Mouse (Mus musculus): ENCODE measurements around the gene Ngly1. TPM values are rescaled to one million over a fixed set of nuclear protein-coding genes. Genes with fewer than 3 reads are reported as not detected.

Ngly1 gene
- polyA plus RNA-seq (2015; fragmentation: Nextera tagmentation; extraction: Ambion mirVana), result 27.4 and 30.1 TPM in 2 replicates

GRCm38 (mm10) chr14:16249171-16249874, at the start of gene Ngly1, which contains the start of gene Oxsm:
Ngly1 (plus strand) TSS chr14:16249280.
Oxsm (minus strand) TSS chr14:16249808.
- WGBS, result under 1% methylated on average over 58 of the region's 65 CpGs
- peak; percentile 99 for ATAC-seq
- peak within 1 kb of the TSS; percentile 95 for H3K9ac ChIP-seq (ENCODE audit: low read depth, low read length)

GRCm38 (mm10) chr14:16200220-16200912, 48.7 kb upstream of the Ngly1 start:
- Histone ChIP-seq H3K36me3 (ENCODE audit: control insufficient read depth, insufficient read depth, low read length) (no peaks in the 10 kb centered on the region), H3K4me1 (ENCODE audit: control insufficient read depth, insufficient read depth, low read depth, low read length) (peaks cover 15% of the 10 kb centered on the region), H3K9me3 (ENCODE audit: control insufficient read depth, low read length) (no peaks in the 10 kb centered on the region), H3K4me2 (ENCODE audit: low read length) (peak overlapping the region; percentile 47), H3K4me3 (ENCODE audit: low read length) (no peak overlapping the region), H3K27ac (ENCODE audit: low read depth, low read length) (peak overlapping the region; percentile 66), H3K9ac (ENCODE audit: low read depth, low read length) (no peak overlapping the region), H3K27me3 (replicated peaks; ENCODE audit: control insufficient read depth, insufficient read depth, low read length) (no peaks in the 10 kb centered on the region)
- WGBS, result 8% methylated on average over 6 of the region's 6 CpGs
- ATAC-seq, result peak; percentile 24

More at GRCm38 (mm10) chr14:16249171-16249874, at the start of gene Ngly1, which contains the start of gene Oxsm:
- peak within 1 kb of the TSS; percentile 88 for H3K4me3 ChIP-seq (ENCODE audit: low read length)
- H3K4me1 ChIP-seq (ENCODE audit: control insufficient read depth, insufficient read depth, low read depth, low read length), result peaks cover 13% of the 10 kb centered on the region
- H3K4me2 ChIP-seq (ENCODE audit: low read length), result peak within 1 kb of the TSS; percentile 65
- H3K27ac ChIP-seq (ENCODE audit: low read depth, low read length), result peak within 1 kb of the TSS; percentile 87
- H3K27me3 ChIP-seq (replicated peaks; ENCODE audit: control insufficient read depth, insufficient read depth, low read length), result no peaks in the 10 kb centered on the region
- H3K36me3 ChIP-seq (ENCODE audit: control insufficient read depth, insufficient read depth, low read length), result no peaks in the 10 kb centered on the region
- H3K9me3 ChIP-seq (ENCODE audit: control insufficient read depth, low read length), result no peaks in the 10 kb centered on the region

- Histone ChIP-seq H3K4me2 (ENCODE audit: low read length) (peak overlapping the region; percentile 47), H3K9ac (ENCODE audit: low read depth, low read length) (0 out of 2 replicates have a peak overlapping the region, but pooled peaks have one; percentile 6), H3K36me3 (ENCODE audit: control insufficient read depth, insufficient read depth, low read length) (no peaks in the 10 kb centered on the region), H3K27me3 (replicated peaks; ENCODE audit: control insufficient read depth, insufficient read depth, low read length) (no peaks in the 10 kb centered on the region), H3K27ac (ENCODE audit: low read depth, low read length) (peak overlapping the region; percentile 64), H3K4me3 (ENCODE audit: low read length) (no peak overlapping the region), H3K4me1 (ENCODE audit: control insufficient read depth, insufficient read depth, low read depth, low read length) (peaks cover 15% of the 10 kb centered on the region), H3K9me3 (ENCODE audit: control insufficient read depth, low read length) (no peaks in the 10 kb centered on the region)
- 7% methylated on average over 8 of the region's 8 CpGs for WGBS
- ATAC-seq, result peak; percentile 97
Observed at GRCm38 (mm10) chr14:16200969-16201638, 48.0 kb upstream of the Ngly1 start.

GRCm38 (mm10) chr14:16201673-16202072, 47.4 kb upstream of the Ngly1 start:
- Histone ChIP-seq H3K4me2 (ENCODE audit: low read length) (no peak overlapping the region), H3K27ac (ENCODE audit: low read depth, low read length) (peak overlapping the region; percentile 36; the same call in 1 of the 2 replicates), H3K9me3 (ENCODE audit: control insufficient read depth, low read length) (no peaks in the 10 kb centered on the region), H3K4me1 (ENCODE audit: control insufficient read depth, insufficient read depth, low read depth, low read length) (peaks cover 15% of the 10 kb centered on the region), H3K36me3 (ENCODE audit: control insufficient read depth, insufficient read depth, low read length) (no peaks in the 10 kb centered on the region), H3K9ac (ENCODE audit: low read depth, low read length) (no peak overlapping the region), H3K27me3 (replicated peaks; ENCODE audit: control insufficient read depth, insufficient read depth, low read length) (no peaks in the 10 kb centered on the region), H3K4me3 (ENCODE audit: low read length) (no peak overlapping the region)
- 18% methylated on average over 3 of the region's 3 CpGs for WGBS
- ATAC-seq, result no peak

- Histone ChIP-seq H3K36me3 (ENCODE audit: control insufficient read depth, insufficient read depth, low read length) (no peaks in the 10 kb centered on the region), H3K4me1 (ENCODE audit: control insufficient read depth, insufficient read depth, low read depth, low read length) (no peaks in the 10 kb centered on the region), H3K4me2 (ENCODE audit: low read length) (no peak overlapping the region), H3K9me3 (ENCODE audit: control insufficient read depth, low read length) (no peaks in the 10 kb centered on the region), H3K27ac (ENCODE audit: low read depth, low read length) (no peak overlapping the region), H3K9ac (ENCODE audit: low read depth, low read length) (no peak overlapping the region), H3K27me3 (replicated peaks; ENCODE audit: control insufficient read depth, insufficient read depth, low read length) (no peaks in the 10 kb centered on the region), H3K4me3 (ENCODE audit: low read length) (no peak overlapping the region)
- ATAC-seq, result no peak
Observed at GRCm38 (mm10) chr14:16207722-16208121, 41.4 kb upstream of the Ngly1 start.

- Histone ChIP-seq H3K36me3 (ENCODE audit: control insufficient read depth, insufficient read depth, low read length) (no peaks in the 10 kb centered on the region), H3K27ac (ENCODE audit: low read depth, low read length) (no peak overlapping the region), H3K4me3 (ENCODE audit: low read length) (no peak overlapping the region), H3K27me3 (replicated peaks; ENCODE audit: control insufficient read depth, insufficient read depth, low read length) (no peaks in the 10 kb centered on the region), H3K4me2 (ENCODE audit: low read length) (no peak overlapping the region), H3K9me3 (ENCODE audit: control insufficient read depth, low read length) (no peaks in the 10 kb centered on the region), H3K4me1 (ENCODE audit: control insufficient read depth, insufficient read depth, low read depth, low read length) (no peaks in the 10 kb centered on the region), H3K9ac (ENCODE audit: low read depth, low read length) (no peak overlapping the region)
- ATAC-seq, result no peak
- 50% methylated on average over 2 of the region's 2 CpGs for WGBS
Observed at GRCm38 (mm10) chr14:16219015-16219414, 30.1 kb upstream of the Ngly1 start.

- no peaks in the 10 kb centered on the region for H3K36me3 ChIP-seq (ENCODE audit: control insufficient read depth, insufficient read depth, low read length)
- 56% methylated on average over 2 of the region's 2 CpGs for WGBS
- H3K9me3 ChIP-seq (ENCODE audit: control insufficient read depth, low read length), result no peaks in the 10 kb centered on the region
- no peak overlapping the region for H3K27ac ChIP-seq (ENCODE audit: low read depth, low read length)
- H3K9ac ChIP-seq (ENCODE audit: low read depth, low read length), result no peak overlapping the region
- no peaks in the 10 kb centered on the region for H3K4me1 ChIP-seq (ENCODE audit: control insufficient read depth, insufficient read depth, low read depth, low read length)
- no peaks in the 10 kb centered on the region for H3K27me3 ChIP-seq (replicated peaks; ENCODE audit: control insufficient read depth, insufficient read depth, low read length)
- no peak overlapping the region for H3K4me2 ChIP-seq (ENCODE audit: low read length)
- no peak for ATAC-seq
- H3K4me3 ChIP-seq (ENCODE audit: low read length), result no peak overlapping the region
Observed at GRCm38 (mm10) chr14:16229395-16229794, 19.7 kb upstream of the Ngly1 start.

GRCm38 (mm10) chr14:16230581-16230980, 18.5 kb upstream of the Ngly1 start:
- no peaks in the 10 kb centered on the region for H3K36me3 ChIP-seq (ENCODE audit: control insufficient read depth, insufficient read depth, low read length)
- no peak for ATAC-seq
- no peak overlapping the region for H3K9ac ChIP-seq (ENCODE audit: low read depth, low read length)
- H3K4me1 ChIP-seq (ENCODE audit: control insufficient read depth, insufficient read depth, low read depth, low read length), result no peaks in the 10 kb centered on the region
- H3K9me3 ChIP-seq (ENCODE audit: control insufficient read depth, low read length), result no peaks in the 10 kb centered on the region
- H3K27me3 ChIP-seq (replicated peaks; ENCODE audit: control insufficient read depth, insufficient read depth, low read length), result no peaks in the 10 kb centered on the region
- no peak overlapping the region for H3K4me3 ChIP-seq (ENCODE audit: low read length)
- no peak overlapping the region for H3K4me2 ChIP-seq (ENCODE audit: low read length)
- H3K27ac ChIP-seq (ENCODE audit: low read depth, low read length), result no peak overlapping the region

GRCm38 (mm10) chr14:16233515-16233914, 15.6 kb upstream of the Ngly1 start:
- WGBS, result 25% methylated on average over 1 of the region's 1 CpGs
- H3K4me3 ChIP-seq (ENCODE audit: low read length), result no peak overlapping the region
- H3K9me3 ChIP-seq (ENCODE audit: control insufficient read depth, low read length), result no peaks in the 10 kb centered on the region
- ATAC-seq, result peak; percentile 75
- no peaks in the 10 kb centered on the region for H3K4me1 ChIP-seq (ENCODE audit: control insufficient read depth, insufficient read depth, low read depth, low read length)
- H3K36me3 ChIP-seq (ENCODE audit: control insufficient read depth, insufficient read depth, low read length), result no peaks in the 10 kb centered on the region
- H3K27ac ChIP-seq (ENCODE audit: low read depth, low read length), result no peak overlapping the region
- no peaks in the 10 kb centered on the region for H3K27me3 ChIP-seq (replicated peaks; ENCODE audit: control insufficient read depth, insufficient read depth, low read length)
- H3K9ac ChIP-seq (ENCODE audit: low read depth, low read length), result no peak overlapping the region
- H3K4me2 ChIP-seq (ENCODE audit: low read length), result no peak overlapping the region

Measured in hindbrain, embryonic 16.5 days (tissue).